Mouse (Mus musculus) G1E (cell line): ENCODE results near the gene Spock1. TPM values are rescaled to one million over a fixed set of nuclear protein-coding genes. Genes with fewer than 3 reads are reported as not detected.

ENCODE experiments used
- ATAC-seq: 2 replicates; pipeline ENCODE4 v1.8.0; 2016; ENCODE audit warnings: mild to moderate bottlenecking; ENCODE audit not compliant: insufficient number of reproducible peaks, poor library complexity, low FRiP score, severe bottlenecking; ENCODE audit errors: extremely low read depth
- DNase-seq: peaks from one replicate; pipeline ENCODE4 v3.0.0; 2012; ENCODE audit warnings: low spot score
- H3K27me3 ChIP-seq: 2 replicates; pipeline ENCODE4 v1.6.1; 2012; ENCODE audit warnings: mild to moderate bottlenecking, low read length, inconsistent platforms; ENCODE audit not compliant: insufficient read depth
- H3K36me3 ChIP-seq: replicated peaks from 2 replicates; pipeline ENCODE3; 2012; ENCODE audit warnings: mild to moderate bottlenecking, inconsistent platforms
- H3K4me1 ChIP-seq: 2 replicates; pipeline ENCODE4 v1.6.1; 2012; ENCODE audit warnings: low read depth, low read length, inconsistent platforms, mixed read lengths; ENCODE audit not compliant: insufficient read depth
- H3K4me3 ChIP-seq: 2 replicates; pipeline ENCODE4 v1.5.1; 2012; ENCODE audit warnings: low read depth, mild to moderate bottlenecking, inconsistent platforms, low read length, moderate library complexity, mixed read lengths
- H3K9me3 ChIP-seq: replicated peaks from 2 replicates; pipeline ENCODE4 v1.6.1; 2012; ENCODE audit warnings: inconsistent platforms
- CTCF ChIP-seq: IDR thresholded peaks from 2 replicates; pipeline ENCODE4 v1.5.1; 2012; ENCODE audit warnings: low read depth, low read length, inconsistent platforms, mixed read lengths
- GATA1 ChIP-seq: IDR thresholded peaks from 2 replicates; pipeline ENCODE4 v1.6.1; 2012; ENCODE audit warnings: borderline replicate concordance, low read length, inconsistent platforms, mixed read lengths
- GATA2 ChIP-seq: IDR thresholded peaks from 2 replicates; pipeline ENCODE4 v1.6.1; 2012; ENCODE audit warnings: low read depth, low read length, inconsistent platforms, borderline replicate concordance
- POLR2AphosphoS5 ChIP-seq: IDR thresholded peaks from 2 replicates; pipeline ENCODE4 v1.6.1; 2012; ENCODE audit warnings: low read depth, low read length, inconsistent platforms; ENCODE audit not compliant: insufficient replicate concordance
- TAL1 ChIP-seq: conservative IDR thresholded peaks from 2 replicates; pipeline ENCODE4 v1.6.1; 2012; ENCODE audit warnings: low read depth, low read length, inconsistent platforms, mixed read lengths
- polyA plus RNA-seq: library from polyadenylated mRNA; stranded (reverse); fragments of >175 nt; gene quantifications from 2 replicates; pipeline ENCODE4 v1.2.3, GENCODE M21; 2012
- total RNA-seq, 2 experiments: library from RNA; stranded (forward) in 1 of 2; stranded (reverse) in 1 of 2; fragments of 200-1000 nt in 1 of 2; fragments of >200 nt in 1 of 2; fragmentation: Nextera tagmentation in 1 of 2; gene quantifications; 2 replicates each; pipeline ENCODE4 v1.2.3; 2014 to 2017

Spock1 gene
- total and polyA plus RNA-seq, 3 experiments = 0.22 TPM; not detected in 2

- Histone ChIP-seq H3K27me3 (no peaks in the 10 kb centered on the region), H3K4me1 (no peaks in the 10 kb centered on the region), H3K9me3 (peaks cover 76% of the 10 kb centered on the region), H3K36me3 (no peaks in the 10 kb centered on the region), H3K4me3 (no peak overlapping the region)
- TF ChIP-seq TAL1 = no peak
- TF ChIP-seq CTCF = no peak
- TF ChIP-seq GATA1 = no peak
- TF ChIP-seq GATA2 = no peak
- TF ChIP-seq POLR2AphosphoS5 = no peak
- ATAC-seq = no peak
- no peak for DNase-seq
Measured at GRCm38 (mm10) chr13:57806301-57806700, 101.8 kb downstream of the Spock1 start.

- Histone ChIP-seq H3K4me3 (no peak overlapping the region), H3K4me1 (no peaks in the 10 kb centered on the region), H3K27me3 (no peaks in the 10 kb centered on the region), H3K36me3 (no peaks in the 10 kb centered on the region), H3K9me3 (peaks cover 73% of the 10 kb centered on the region)
- no peak for ATAC-seq
- DNase-seq = no peak
- TF ChIP-seq GATA1 (no peak), CTCF (no peak), POLR2AphosphoS5 (no peak), TAL1 (no peak), GATA2 (no peak)
Measured at GRCm38 (mm10) chr13:57798633-57799032, 109.5 kb downstream of the Spock1 start.

GRCm38 (mm10) chr13:57796951-57797692 lies 111.0 kb downstream of the Spock1 start:
- H3K4me1 ChIP-seq = no peaks in the 10 kb centered on the region
- H3K36me3 ChIP-seq = no peaks in the 10 kb centered on the region
- H3K9me3 ChIP-seq = peaks cover 79% of the 10 kb centered on the region
- ATAC-seq (no peak), DNase-seq (no peak)
- TF ChIP-seq POLR2AphosphoS5 = no peak
- TF ChIP-seq GATA1 = no peak
- no peak for TF ChIP-seq CTCF
- no peak for TF ChIP-seq GATA2
- no peak for TF ChIP-seq TAL1
- H3K4me3 ChIP-seq = no peak overlapping the region
- H3K27me3 ChIP-seq = no peaks in the 10 kb centered on the region

- DNase-seq (no peak), ATAC-seq (no peak)
- no peaks in the 10 kb centered on the region for H3K27me3 ChIP-seq
- H3K4me1 ChIP-seq = no peaks in the 10 kb centered on the region
- H3K9me3 ChIP-seq = peaks cover 81% of the 10 kb centered on the region
- no peak for TF ChIP-seq TAL1
- no peak for TF ChIP-seq POLR2AphosphoS5
- no peak for TF ChIP-seq CTCF
- TF ChIP-seq GATA2 = no peak
- TF ChIP-seq GATA1 = no peak
- H3K36me3 ChIP-seq = no peaks in the 10 kb centered on the region
- H3K4me3 ChIP-seq = no peak overlapping the region
Measured at GRCm38 (mm10) chr13:57793643-57794240, 114.4 kb downstream of the Spock1 start.

GRCm38 (mm10) chr13:57789796-57790195 lies 118.3 kb downstream of the Spock1 start:
- H3K4me1 ChIP-seq = no peaks in the 10 kb centered on the region
- DNase-seq = no peak
- no peaks in the 10 kb centered on the region for H3K27me3 ChIP-seq
- H3K4me3 ChIP-seq = no peak overlapping the region
- peaks cover 79% of the 10 kb centered on the region for H3K9me3 ChIP-seq
- ATAC-seq = no peak
- TF ChIP-seq GATA1 = no peak
- no peak for TF ChIP-seq GATA2
- no peak for TF ChIP-seq TAL1
- TF ChIP-seq POLR2AphosphoS5 = no peak
- no peak for TF ChIP-seq CTCF
- H3K36me3 ChIP-seq = no peaks in the 10 kb centered on the region

GRCm38 (mm10) chr13:57788299-57788698 lies 119.8 kb downstream of the Spock1 start:
- H3K4me1 ChIP-seq = no peaks in the 10 kb centered on the region
- H3K27me3 ChIP-seq = no peaks in the 10 kb centered on the region
- DNase-seq = no peak
- ATAC-seq = no peak
- TF ChIP-seq GATA2 (no peak), GATA1 (no peak), TAL1 (no peak), POLR2AphosphoS5 (no peak), CTCF (no peak)
- H3K4me3 ChIP-seq = no peak overlapping the region
- no peaks in the 10 kb centered on the region for H3K36me3 ChIP-seq
- peaks cover 77% of the 10 kb centered on the region for H3K9me3 ChIP-seq
